Mouse (Mus musculus) embryonic fibroblast, embryonic 13.5 days (primary cell): Measurements from ENCODE around the gene Fem1a.

Experiments
- CTCF ChIP-seq: IDR thresholded peaks from 2 replicates; pipeline ENCODE4 v1.5.1; 2011; ENCODE audit warnings: mild to moderate bottlenecking, control low read depth, low read length, moderate library complexity, borderline replicate concordance; ENCODE audit not compliant: insufficient read depth
- POLR2A ChIP-seq: IDR thresholded peaks from 2 replicates; pipeline ENCODE4 v1.6.1; 2011; ENCODE audit warnings: low read depth, mild to moderate bottlenecking, control low read depth, low read length, moderate library complexity

GRCm38 (mm10) chr17:56273986-56274385 lies 17.4 kb downstream of the Fem1a start:
- TF ChIP-seq POLR2A, result no peak
- TF ChIP-seq CTCF, result no peak
